Mouse (Mus musculus): ENCODE data around the gene Nmnat2. TPM values are rescaled to one million over a fixed set of nuclear protein-coding genes. Genes with fewer than 3 reads are reported as not detected.

Gene Nmnat2
- not detected in 2 replicates for total RNA-seq (2015; ENCODE audit: low replicate concordance)
- not detected in 2 replicates for total RNA-seq (2017; ENCODE audit: low replicate concordance)

GRCm38 (mm10) chr1:152954821-152955523 lies at the start of gene Nmnat2:
Nmnat2 (plus strand) TSS chr1:152954993.
- no peak for ATAC-seq (replicated peaks; ENCODE audit: low FRiP score, poor library complexity, severe bottlenecking)

GRCm38 (mm10) chr1:152913483-152914460 lies 41.0 kb upstream of the Nmnat2 start:
- no peak for ATAC-seq (replicated peaks; ENCODE audit: low FRiP score, poor library complexity, severe bottlenecking)

GRCm38 (mm10) chr1:152915766-152916165 lies 39.0 kb upstream of the Nmnat2 start:
- ATAC-seq (replicated peaks; ENCODE audit: low FRiP score, poor library complexity, severe bottlenecking), result no peak

GRCm38 (mm10) chr1:152916936-152917335 lies 37.9 kb upstream of the Nmnat2 start:
- no peak for ATAC-seq (replicated peaks; ENCODE audit: low FRiP score, poor library complexity, severe bottlenecking)

- ATAC-seq (replicated peaks; ENCODE audit: low FRiP score, poor library complexity, severe bottlenecking), result no peak
Measured at GRCm38 (mm10) chr1:152917626-152918025, 37.2 kb upstream of the Nmnat2 start.

DNA sequence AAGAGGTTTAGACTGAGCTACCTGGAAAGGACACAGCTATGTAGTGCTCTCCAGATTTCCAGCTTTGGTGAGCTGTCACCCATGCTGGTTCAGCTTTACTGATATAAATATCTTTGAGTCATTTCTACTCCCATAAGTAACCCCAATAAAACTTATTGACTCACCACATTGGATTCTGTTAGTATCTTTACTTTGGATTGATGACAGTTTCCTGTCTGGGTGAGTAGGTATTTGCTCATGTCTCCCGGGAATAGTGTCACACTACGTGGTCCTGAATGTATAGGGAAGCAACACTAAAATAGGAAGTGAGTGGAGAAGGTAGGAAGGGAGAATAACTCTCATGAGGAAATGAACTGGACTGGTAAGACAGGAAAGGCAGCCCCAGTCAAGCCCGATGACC lies 33.0 kb upstream of the Nmnat2 start:
- ATAC-seq (replicated peaks; ENCODE audit: low FRiP score, poor library complexity, severe bottlenecking), result no peak

DNA sequence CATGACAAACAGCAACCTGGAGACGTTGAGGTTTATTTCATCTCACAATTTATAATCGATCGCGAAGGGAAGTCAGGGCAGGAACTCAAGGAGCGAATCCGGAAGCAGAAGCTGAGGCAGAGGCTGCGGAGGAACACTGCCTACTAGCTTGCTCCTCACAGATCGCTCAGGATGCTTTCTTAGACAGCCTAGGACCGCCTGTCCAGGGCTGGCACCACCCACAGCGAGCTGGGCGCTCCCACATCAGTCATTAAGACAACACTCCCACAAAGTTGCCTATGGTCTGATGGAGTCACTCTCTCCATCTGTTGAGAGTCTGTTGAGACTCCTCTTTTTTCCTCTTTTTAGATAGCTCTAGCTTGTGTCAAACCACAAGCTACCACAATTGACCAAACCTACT lies 20.8 kb upstream of the Nmnat2 start:
- ATAC-seq (replicated peaks; ENCODE audit: low FRiP score, poor library complexity, severe bottlenecking), result no peak

- no peak for ATAC-seq (replicated peaks; ENCODE audit: low FRiP score, poor library complexity, severe bottlenecking)
Measured at GRCm38 (mm10) chr1:152935476-152935875, 19.3 kb upstream of the Nmnat2 start.

GRCm38 (mm10) chr1:152936365-152936764 lies 18.4 kb upstream of the Nmnat2 start:
- no peak for ATAC-seq (replicated peaks; ENCODE audit: low FRiP score, poor library complexity, severe bottlenecking)

GRCm38 (mm10) chr1:152942977-152943376 lies 11.8 kb upstream of the Nmnat2 start:
- no peak for ATAC-seq (replicated peaks; ENCODE audit: low FRiP score, poor library complexity, severe bottlenecking)

DNA sequence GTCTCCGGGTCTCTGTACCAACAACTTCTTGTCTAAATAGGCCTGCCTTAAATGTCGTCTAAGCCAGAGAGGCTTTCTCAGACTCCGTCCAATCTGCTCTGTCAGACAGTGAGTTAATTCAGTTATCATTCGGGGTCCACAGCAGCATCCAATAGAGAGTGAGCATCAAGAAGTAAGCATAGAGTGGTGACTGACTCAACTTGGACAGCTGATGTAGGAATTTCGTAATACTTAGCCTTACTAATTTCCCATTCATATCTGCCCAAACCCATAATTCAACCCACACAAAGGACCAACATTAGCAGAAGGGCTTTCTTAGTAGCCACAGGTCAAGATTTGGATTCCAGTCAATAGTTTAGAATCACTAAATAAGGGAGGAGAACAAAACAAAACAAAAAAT lies 626 bp upstream of the Nmnat2 start:
- ATAC-seq (replicated peaks; ENCODE audit: low FRiP score, poor library complexity, severe bottlenecking), result no peak

GRCm38 (mm10) chr1:152955564-152956211 lies 895 bp downstream of the Nmnat2 start:
- no peak for ATAC-seq (replicated peaks; ENCODE audit: low FRiP score, poor library complexity, severe bottlenecking)

DNA sequence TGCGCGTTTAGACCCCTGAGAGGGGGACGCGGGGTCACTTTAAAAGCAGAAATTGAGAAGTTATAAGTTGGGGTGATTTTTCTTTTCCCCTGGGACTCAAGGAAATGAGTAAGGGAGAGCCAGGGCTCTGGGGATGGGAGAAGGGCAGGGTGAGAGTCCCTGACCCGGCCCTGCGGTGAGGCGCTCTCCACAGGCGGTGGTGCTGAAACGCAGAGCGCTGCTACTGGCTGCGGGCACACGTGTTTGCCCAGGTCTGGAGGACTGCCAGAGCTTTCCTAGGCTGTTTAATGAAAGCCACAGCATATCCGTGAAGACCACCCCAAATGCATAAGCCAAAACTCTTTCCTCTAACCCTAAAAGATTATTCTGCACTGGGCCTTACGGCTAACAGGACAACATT lies 1.4 kb downstream of the Nmnat2 start:
- no peak for ATAC-seq (replicated peaks; ENCODE audit: low FRiP score, poor library complexity, severe bottlenecking)

- ATAC-seq (replicated peaks; ENCODE audit: low FRiP score, poor library complexity, severe bottlenecking), result no peak
Measured at GRCm38 (mm10) chr1:152964344-152964743, 9.6 kb downstream of the Nmnat2 start.

DNA sequence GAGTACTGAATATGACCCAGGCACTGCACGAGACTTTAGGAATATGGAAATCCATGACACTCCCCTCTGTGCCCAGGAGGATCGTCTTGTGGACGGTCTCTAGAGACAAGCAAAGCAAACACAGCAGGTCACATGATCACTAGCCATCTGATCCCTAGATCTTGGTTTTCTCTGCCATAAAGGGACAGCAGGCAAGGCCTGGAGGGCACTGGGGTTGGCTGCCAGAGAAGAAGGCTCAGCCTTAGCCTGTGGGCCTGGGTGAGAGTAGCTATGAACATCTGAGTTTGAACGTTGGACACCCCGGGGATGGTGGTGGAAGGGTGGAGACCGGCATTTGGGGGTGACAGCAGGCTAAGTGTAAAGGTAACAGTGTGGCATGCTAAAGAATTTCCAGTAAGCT lies 11.4 kb downstream of the Nmnat2 start:
- no peak for ATAC-seq (replicated peaks; ENCODE audit: low FRiP score, poor library complexity, severe bottlenecking)

GRCm38 (mm10) chr1:152966686-152967085 lies 11.9 kb downstream of the Nmnat2 start:
- ATAC-seq (replicated peaks; ENCODE audit: low FRiP score, poor library complexity, severe bottlenecking), result no peak

DNA sequence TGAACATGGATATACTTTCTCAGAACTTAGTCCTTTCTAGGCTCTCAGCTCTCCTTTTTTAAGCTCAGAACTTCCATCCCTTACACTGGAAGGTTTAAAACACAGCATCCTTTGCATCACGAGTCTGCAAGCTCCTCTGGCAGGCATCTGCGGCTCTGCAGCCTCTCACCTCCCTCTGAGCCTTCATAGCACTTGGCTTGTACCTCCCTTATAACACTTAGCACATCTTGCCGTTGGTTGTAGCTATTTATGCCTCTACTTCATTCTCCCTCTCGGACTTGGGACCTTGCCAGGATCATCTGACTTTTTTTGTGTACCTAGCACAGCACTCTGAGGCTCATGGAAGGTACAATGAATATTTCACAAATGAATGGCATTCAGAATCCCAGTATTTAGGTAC lies 14.3 kb downstream of the Nmnat2 start:
- ATAC-seq (replicated peaks; ENCODE audit: low FRiP score, poor library complexity, severe bottlenecking), result no peak

DNA sequence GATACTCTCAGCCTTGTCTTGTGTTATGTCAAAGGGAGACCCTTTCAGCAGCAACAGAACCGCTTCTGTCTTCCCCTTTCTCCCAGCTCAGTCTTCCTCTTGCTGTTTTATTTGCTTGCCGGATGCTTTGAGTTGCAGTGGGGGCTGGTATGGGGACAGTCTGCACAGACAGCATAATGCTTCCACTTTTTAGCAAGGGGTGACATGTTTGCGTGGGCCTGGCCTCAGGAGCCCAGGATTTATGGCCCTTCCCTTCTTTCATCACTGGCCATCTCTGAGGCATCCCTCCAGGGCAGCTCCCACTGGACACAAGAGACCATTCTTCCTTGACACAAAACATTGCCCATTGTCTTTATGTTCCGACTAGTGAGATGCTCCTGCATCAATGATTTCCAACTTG lies 18.2 kb downstream of the Nmnat2 start:
- no peak for ATAC-seq (replicated peaks; ENCODE audit: low FRiP score, poor library complexity, severe bottlenecking)

DNA sequence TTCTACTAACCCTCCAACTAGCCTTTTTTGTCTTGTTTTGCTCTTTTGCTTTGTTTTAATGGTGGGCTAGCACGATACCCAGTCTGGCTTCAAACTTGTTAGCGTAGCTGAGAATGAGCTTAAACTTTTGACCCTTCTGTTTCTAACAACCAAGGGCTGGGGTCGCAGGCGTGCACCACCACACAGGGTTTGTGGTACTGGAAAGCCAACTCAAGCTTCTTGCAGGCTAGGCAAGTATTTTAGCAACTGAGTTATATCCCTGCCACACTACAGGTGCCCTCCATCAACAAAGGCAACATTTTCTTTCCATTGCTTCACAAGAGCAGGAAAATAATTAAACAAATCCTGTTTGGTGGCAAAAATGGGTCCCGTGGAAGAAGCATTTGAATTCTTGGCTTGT lies 18.6 kb downstream of the Nmnat2 start:
- ATAC-seq (replicated peaks; ENCODE audit: low FRiP score, poor library complexity, severe bottlenecking), result no peak

DNA sequence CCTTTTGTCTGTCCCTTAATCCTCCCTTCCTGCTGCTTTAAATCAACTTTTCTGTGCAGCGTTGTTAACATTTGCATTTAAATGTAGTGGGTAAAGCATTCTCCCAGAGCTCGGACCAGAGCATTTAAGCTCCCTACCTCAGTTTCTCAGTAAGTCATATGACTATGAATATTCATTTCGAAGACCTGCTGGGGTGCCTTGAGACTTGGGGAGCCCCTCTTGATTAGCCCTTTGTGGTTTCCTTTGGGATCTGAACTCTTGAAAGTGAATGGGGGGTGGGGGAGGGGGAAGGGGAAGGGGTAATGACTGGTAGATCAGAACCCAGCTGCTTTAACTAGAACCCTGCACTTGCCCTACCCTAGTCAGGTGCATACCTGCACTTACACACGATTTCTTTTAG lies 19.1 kb downstream of the Nmnat2 start:
- ATAC-seq (replicated peaks; ENCODE audit: low FRiP score, poor library complexity, severe bottlenecking), result no peak

Data from erythroid progenitor cell, adult 5-6 weeks (primary cell).